8 mouse cellular contexts compared by ENCODE assay signal in the genomic region with DNA sequence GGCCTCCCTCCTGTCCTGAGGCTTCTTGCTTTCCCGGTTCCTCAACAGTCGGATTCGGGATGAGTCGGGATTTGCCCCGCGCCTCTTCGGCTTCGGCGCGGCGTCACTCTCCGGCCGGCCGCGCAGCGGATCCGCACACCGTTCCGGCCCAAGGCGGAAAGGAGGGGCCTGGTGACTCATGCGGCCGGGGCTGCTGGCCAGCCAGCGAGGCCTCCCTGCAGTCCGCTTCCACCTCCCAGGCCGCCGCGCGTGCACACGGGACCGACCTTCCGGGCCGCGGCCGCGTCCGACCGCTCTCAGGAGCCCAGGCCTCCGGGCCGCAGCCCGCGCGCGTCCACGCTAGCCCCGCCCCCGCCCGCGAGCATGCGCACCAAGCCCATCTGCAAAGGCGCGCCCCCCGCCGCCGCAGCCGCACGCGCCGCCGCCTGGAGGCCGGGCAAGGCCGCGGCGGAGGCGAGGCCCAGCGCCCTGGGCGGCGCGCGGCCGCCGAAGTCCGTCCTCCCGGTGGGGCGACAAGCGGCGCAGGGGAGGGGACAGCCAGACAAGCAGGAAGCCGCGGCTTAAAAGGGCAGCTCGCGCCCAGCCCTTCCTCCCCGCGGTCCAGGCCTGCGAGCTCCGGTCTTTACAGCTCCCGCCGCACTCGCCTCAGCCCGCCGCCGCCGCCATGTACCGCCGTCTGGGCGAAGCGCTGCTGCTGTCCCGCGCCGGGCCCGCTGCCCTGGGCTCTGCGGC. TPM values are rescaled to one million over a fixed set of nuclear protein-coding genes. Genes with fewer than 3 reads are reported as not detected.
DNase-seq lines count a peak whose midpoint lies in the region; ATAC-seq lines count a peak whose summit lies in the region.

A gene (minus strand): TSS at position 260 of the 732 bp plus-strand sequence.
A gene (plus strand): TSS at position 494 of the 732 bp plus-strand sequence.

- H3K9me3 ChIP-seq in hindbrain, embryonic 14.5 days (ENCODE audit: control insufficient read depth, low read length), result no peaks in the 10 kb centered on the region

- H3K4me2 ChIP-seq in hindbrain, embryonic 14.5 days (replicated peaks), result peak within 1 kb of the TSS; percentile 91

- no peaks in the 10 kb centered on the region for H3K36me3 ChIP-seq in hindbrain, embryonic 14.5 days (replicated peaks; ENCODE audit: control insufficient read depth, insufficient read depth)

- H3K4me3 ChIP-seq in hindbrain, embryonic 14.5 days (replicated peaks; ENCODE audit: low read length), result peak within 1 kb of the TSS; percentile 99

- H3K27me3 ChIP-seq in hindbrain, embryonic 14.5 days (ENCODE audit: control insufficient read depth, insufficient read depth, low read length), result no peaks in the 10 kb centered on the region

- under 1% methylated on average over 82 of the region's 100 CpGs for WGBS in hindbrain, embryonic 14.5 days

- peak within 1 kb of the TSS; percentile 96 for H3K9ac ChIP-seq in hindbrain, embryonic 14.5 days

- peak; percentile 94 for ATAC-seq in hindbrain, embryonic 14.5 days (ENCODE audit: low FRiP score)

- H3K27ac ChIP-seq in hindbrain, embryonic 14.5 days, result peak within 1 kb of the TSS; percentile 95

- peaks cover 31% of the 10 kb centered on the region for H3K4me1 ChIP-seq in hindbrain, embryonic 14.5 days (replicated peaks; ENCODE audit: control insufficient read depth, insufficient read depth, low read length)

- DNase-seq in NIH3T3 (ENCODE audit: low read depth), result peak; percentile 98
- peak; percentile 98 to 99 for DNase-seq in cerebellum, postnatal 14 days
- DNase-seq in frontal cortex, postnatal 25 days (ENCODE audit: low spot score in 2 of 2), result peak; percentile 78 to 86
- peak; percentile 94 for DNase-seq in hindbrain, embryonic 14.5 days (ENCODE audit: low spot score)
- peak; percentile 91 to 92 for DNase-seq in layer of hippocampus, postnatal 36 days
- DNase-seq in lung, postnatal 36 days, result peak; percentile 96
- peak; percentile 97 for DNase-seq in retina, postnatal 1 day
- peak; percentile 88 to 95 for DNase-seq in urinary bladder, adult 18-20 months (ENCODE audit: low spot score in 2 of 2)

RNA-seq across cellular contexts. Expression of the first gene that starts in this region (rescaled TPM):
- 5.5 and 8.2 TPM in 2 replicates for polyA plus RNA-seq in hindbrain, embryonic 14.5 days (2014; fragmentation: Nextera tagmentation; extraction: Ambion mirVana)
- total RNA-seq in layer of hippocampus, postnatal 36 days (2021), result 10 to 100 TPM; 12.5 to 13.5 TPM

RNA-seq across cellular contexts. Expression of the second gene that starts in this region (rescaled TPM):
- polyA plus RNA-seq in hindbrain, embryonic 14.5 days (2014; fragmentation: Nextera tagmentation; extraction: Ambion mirVana), result 131 and 145 TPM in 2 replicates
- 100 to 1,000 TPM; 309 to 341 TPM for total RNA-seq in layer of hippocampus, postnatal 36 days (2021)

Comparison
In these comparisons a context has a peak if more than half of its experiments do, and no peak if none do; other contexts are left out.
1. Peak in every context shown above with its lines: DNase-seq, ATAC-seq, H3K4me3 ChIP-seq and H3K27ac ChIP-seq.